Mouse (Mus musculus): ENCODE results near the gene Dhx33. TPM values are rescaled to one million over a fixed set of nuclear protein-coding genes. Genes with fewer than 3 reads are reported as not detected.

Gene Dhx33
- polyA plus RNA-seq, 1 experiment from 2014 or later, result 5.9 TPM

GRCm38 (mm10) chr11:70942596-70942995, 61.6 kb downstream of the Dhx33 start:
- DNase-seq (ENCODE audit: low spot score) (no peak), ATAC-seq (no peak; the same call in 1 of the 2 replicates)
- Histone ChIP-seq H3K4me2 (replicated peaks; ENCODE audit: low read depth, low read length) (no peak overlapping the region), H3K9ac (replicated peaks; ENCODE audit: low read depth) (no peak overlapping the region), H3K4me3 (ENCODE audit: low read depth, low read length) (no peak overlapping the region), H3K9me3 (ENCODE audit: low read length) (no peaks in the 10 kb centered on the region), H3K4me1 (ENCODE audit: insufficient read depth, low read depth, low read length) (no peaks in the 10 kb centered on the region), H3K27ac (ENCODE audit: low read length) (no peak overlapping the region), H3K36me3 (ENCODE audit: insufficient read depth, low read length) (peaks cover 32% of the 10 kb centered on the region), H3K27me3 (replicated peaks; ENCODE audit: insufficient read depth, low read length) (no peaks in the 10 kb centered on the region)
- 78% methylated on average over 1 of the region's 1 CpGs for WGBS
- TF ChIP-seq EP300 (IDR thresholded peaks at IDR 0.05) (no peak), CTCF (IDR thresholded peaks at IDR 0.05) (peak; percentile 41)

DNA sequence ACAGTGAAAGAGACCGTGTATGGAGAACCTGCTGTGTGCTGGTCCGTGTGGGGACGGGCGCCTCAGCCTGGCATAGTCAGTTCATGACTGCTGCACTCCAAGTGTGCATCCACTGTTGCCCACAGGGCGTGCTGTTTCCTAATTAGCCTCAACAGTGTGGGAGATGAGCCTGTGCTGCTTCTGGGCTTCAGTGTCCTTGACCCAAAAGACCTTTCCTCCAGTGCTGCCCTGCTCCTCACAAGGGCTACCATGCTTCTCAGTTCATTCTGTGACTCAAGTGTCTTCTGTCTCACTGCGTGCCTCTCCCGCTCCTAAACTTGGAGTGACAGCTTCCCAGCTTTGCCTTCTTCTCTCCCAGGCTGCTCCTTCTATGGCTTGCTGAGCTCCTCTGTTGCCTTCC, 68.9 kb downstream of the Dhx33 start:
- H3K36me3 ChIP-seq (ENCODE audit: insufficient read depth, low read length), result peaks cover 35% of the 10 kb centered on the region
- 89% methylated on average over 7 of the region's 7 CpGs for WGBS

More for the DNA sequence above, 68.9 kb downstream of the Dhx33 start:
- no peak overlapping the region for H3K9ac ChIP-seq (replicated peaks; ENCODE audit: low read depth)
- no peaks in the 10 kb centered on the region for H3K4me1 ChIP-seq (ENCODE audit: insufficient read depth, low read depth, low read length)
- no peaks in the 10 kb centered on the region for H3K9me3 ChIP-seq (ENCODE audit: low read length)
- TF ChIP-seq CTCF (IDR thresholded peaks at IDR 0.05), result no peak
- no peak for TF ChIP-seq EP300 (IDR thresholded peaks at IDR 0.05)
- H3K27ac ChIP-seq (ENCODE audit: low read length), result no peak overlapping the region
- no peaks in the 10 kb centered on the region for H3K27me3 ChIP-seq (replicated peaks; ENCODE audit: insufficient read depth, low read length)
- ATAC-seq (no peak), DNase-seq (ENCODE audit: low spot score) (no peak)
- no peak overlapping the region for H3K4me3 ChIP-seq (ENCODE audit: low read depth, low read length)
- H3K4me2 ChIP-seq (replicated peaks; ENCODE audit: low read depth, low read length), result no peak overlapping the region

Other genes starting within 250 kb of the Dhx33 start
- 3.5 and 3.6 TPM in 2 replicates for gene Zfp3, start 240.2 kb downstream of the Dhx33 start, polyA plus RNA-seq (2015; fragmentation: Nextera tagmentation; extraction: Ambion mirVana)
- gene Scimp, start 191.9 kb downstream of the Dhx33 start, polyA plus RNA-seq (2015; fragmentation: Nextera tagmentation; extraction: Ambion mirVana), result 0.96 and 2.1 TPM in 2 replicates
- 35.3 and 35.6 TPM in 2 replicates for gene Rabep1, start 159.7 kb downstream of the Dhx33 start, polyA plus RNA-seq (2015; fragmentation: Nextera tagmentation; extraction: Ambion mirVana)
- gene Nup88, start 34.5 kb downstream of the Dhx33 start, polyA plus RNA-seq (2015; fragmentation: Nextera tagmentation; extraction: Ambion mirVana), result 56.6 and 58.0 TPM in 2 replicates
- gene Rpain, start 34.2 kb downstream of the Dhx33 start, polyA plus RNA-seq (2015; fragmentation: Nextera tagmentation; extraction: Ambion mirVana), result 90.4 and 97.5 TPM in 2 replicates
- gene C1qbp, start 21.4 kb downstream of the Dhx33 start, polyA plus RNA-seq (2015; fragmentation: Nextera tagmentation; extraction: Ambion mirVana), result 79.6 and 83.4 TPM in 2 replicates
- gene Mis12, start 15.2 kb upstream of the Dhx33 start, polyA plus RNA-seq (2015; fragmentation: Nextera tagmentation; extraction: Ambion mirVana), result 16.2 and 17.6 TPM in 2 replicates
- gene Derl2, start 15.4 kb upstream of the Dhx33 start, polyA plus RNA-seq (2015; fragmentation: Nextera tagmentation; extraction: Ambion mirVana), result 63.4 and 70.7 TPM in 2 replicates
- 20.5 and 27.0 TPM in 2 replicates for gene 6330403K07Rik, start 29.1 kb upstream of the Dhx33 start, polyA plus RNA-seq (2015; fragmentation: Nextera tagmentation; extraction: Ambion mirVana)
- 0.12 and 0.13 TPM in 2 replicates for gene Nlrp1a, start 140.3 kb upstream of the Dhx33 start, polyA plus RNA-seq (2015; fragmentation: Nextera tagmentation; extraction: Ambion mirVana)
- gene Nlrp1b, start 226.3 kb upstream of the Dhx33 start, polyA plus RNA-seq (2015; fragmentation: Nextera tagmentation; extraction: Ambion mirVana), result 0.08 and 0.14 TPM in 2 replicates

All from lung, postnatal 0 days (tissue).